Mouse (Mus musculus) monocyte, adult 2 months (primary cell): ENCODE data around the gene Cd207.

ENCODE experiments used
- DNase-seq, 2 experiments: peaks; one replicate each; pipeline ENCODE4 v3.0.0; 2022; ENCODE audit warnings: low spot score in 2 of 2, low read depth in 1 of 2

The Cd207 gene

DNA sequence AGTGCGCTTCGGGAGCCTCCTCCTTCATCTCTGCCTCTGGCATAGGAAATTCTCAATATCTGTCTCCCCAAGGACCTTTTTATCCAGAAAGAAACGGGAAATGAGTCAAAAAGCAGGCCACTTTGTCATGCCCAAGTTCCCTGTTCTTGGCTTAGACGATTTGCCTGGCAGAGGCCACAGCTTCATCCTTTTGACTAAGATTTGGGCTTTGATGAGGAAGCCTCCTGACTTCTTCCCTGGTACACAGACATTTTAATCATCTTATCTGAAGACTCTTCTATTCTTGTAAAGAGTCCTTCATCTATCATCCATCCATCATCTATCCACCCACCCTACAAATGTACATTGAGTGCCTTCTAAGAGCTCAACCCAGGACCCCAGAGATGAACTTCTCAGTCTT is at the start of gene Cd207:
TSS of gene Cd207 (minus strand) at position 101 of the 400 bp plus-strand sequence.
- no peak for DNase-seq

DNA sequence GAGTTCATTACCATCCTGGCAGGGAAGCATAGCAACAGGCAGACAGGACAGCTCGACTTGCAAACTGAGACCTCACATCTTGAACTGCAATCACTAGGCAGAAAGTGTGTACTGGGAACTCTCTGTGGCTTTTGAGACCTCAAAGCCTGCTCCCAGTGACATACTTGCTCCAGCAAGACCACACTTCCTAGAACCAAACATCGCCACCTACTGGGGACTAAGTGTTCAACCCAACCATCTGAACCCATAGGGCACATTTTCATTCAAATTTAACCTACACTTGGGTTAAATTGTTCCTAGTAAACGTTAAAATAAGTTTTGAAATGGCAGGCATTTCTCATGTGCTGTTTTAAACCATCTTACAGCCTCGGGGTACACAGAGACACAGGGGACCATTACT is 49.5 kb upstream of the Cd207 start:
- no peak for DNase-seq

DNA sequence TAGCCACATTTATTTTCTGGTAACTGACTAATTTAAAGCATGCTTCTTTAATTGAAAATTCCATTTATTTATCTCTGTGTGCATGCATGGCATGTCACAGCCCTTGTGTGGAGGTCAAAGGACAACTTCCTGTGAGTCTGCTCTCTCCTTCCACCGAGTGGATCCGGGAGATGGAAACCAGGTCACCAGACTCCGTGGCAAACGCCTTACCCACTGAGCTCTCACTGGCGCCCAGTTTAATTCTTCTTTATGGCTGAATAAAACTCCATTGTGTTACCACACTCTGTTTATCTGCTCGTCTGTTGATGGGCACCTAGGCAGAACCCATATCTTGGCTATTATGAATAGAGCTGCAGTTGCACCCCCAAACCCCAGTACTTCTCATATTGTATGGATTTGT is 44.9 kb upstream of the Cd207 start:
- no peak for DNase-seq

DNA sequence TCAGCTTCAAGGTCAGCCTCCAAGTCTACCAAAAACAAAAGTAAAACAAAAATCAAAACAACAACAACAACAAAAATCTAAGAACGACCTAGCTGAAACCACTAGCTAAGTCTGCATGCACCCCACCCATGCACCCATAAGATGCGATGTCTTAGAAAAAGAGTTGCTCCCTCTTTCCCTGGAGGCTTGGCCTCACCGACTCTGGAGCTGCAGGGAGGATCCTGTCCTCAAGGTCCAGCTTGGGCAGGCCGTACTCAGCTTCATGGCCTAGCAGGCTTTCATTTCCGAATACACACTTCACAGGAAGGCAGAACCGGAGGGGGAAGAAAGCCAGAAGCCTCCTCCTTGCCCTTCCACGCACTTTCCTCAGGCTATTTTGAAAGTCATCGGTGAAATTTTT is 39.4 kb upstream of the Cd207 start:
- no peak for DNase-seq

DNA sequence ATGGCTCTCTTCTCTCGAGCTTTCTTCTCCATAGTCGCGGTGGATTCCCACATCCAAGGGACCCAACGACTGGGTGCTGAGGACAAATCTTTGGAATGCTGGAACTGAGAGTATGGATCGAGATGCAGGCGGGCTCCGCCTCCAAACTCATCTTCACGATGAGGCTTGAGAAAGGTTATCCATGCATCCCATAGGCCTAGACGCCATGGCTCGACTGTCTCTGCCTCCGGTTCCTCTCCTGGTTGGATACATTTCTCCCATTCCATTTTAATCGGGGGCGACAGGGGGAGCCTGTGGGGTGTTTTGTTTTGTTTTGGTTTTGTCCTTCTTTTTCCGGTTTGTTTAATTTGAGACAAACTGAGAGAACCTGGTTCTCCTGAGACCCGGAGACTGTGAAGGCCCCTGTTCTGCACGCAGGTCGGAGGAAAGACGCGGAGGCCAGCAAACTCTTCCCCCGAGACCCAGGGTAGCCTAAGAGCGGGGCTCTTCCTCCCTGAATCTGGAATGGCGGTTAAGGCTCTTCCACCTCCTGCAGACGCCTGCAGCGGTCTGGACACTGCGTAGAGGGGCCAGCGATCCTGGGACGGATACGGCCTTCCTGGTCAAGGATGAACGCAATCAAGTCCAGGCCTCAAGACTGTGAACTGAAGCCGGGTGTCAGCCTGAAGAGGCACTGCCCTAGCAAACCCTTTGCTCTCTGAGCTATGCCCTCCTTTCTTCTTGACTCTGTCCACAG is 38.0 kb upstream of the Cd207 start:
- no peak for DNase-seq

DNA sequence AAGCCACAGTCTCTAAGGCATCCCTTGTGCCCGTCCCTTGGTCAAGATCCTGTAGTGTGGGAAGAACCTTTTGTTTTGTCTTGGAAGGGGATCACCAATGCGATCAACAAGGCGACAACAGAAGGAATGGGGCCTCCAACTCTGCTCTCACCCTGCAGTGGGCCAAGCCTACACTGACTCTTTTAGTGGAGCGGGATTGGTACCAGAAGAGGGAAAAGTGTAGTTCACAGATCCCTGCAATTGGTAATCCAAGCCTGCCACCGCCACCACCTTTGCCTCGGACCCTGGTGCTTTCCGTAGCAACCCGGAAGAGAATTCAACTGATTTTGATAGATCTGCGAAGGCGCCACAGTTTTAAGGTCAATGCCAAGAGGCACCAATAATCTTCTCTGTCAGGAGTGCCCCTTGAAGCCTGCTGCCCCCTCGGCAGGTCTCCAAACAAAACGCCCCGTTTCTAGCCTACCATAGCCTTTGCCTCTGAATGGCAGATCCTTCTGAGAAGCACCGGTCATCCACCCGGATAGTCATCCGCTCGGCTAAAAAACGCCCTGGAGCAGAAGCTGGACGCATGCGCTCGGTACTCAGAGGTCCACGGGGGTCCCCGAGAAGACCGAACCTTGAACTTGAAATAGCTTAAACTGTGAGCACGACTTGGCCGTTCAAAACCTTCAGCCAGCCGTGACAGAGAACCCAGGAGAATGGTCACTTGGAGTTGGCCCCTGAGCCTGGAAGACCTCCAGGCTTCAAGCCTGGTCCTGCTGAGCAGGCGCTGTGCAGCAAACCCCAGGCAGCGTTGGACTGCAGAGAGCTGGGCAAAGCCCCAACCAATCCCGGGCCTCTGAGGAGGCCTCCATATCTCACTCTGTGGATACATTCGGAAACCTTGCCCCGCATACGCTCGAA is 36.8 kb upstream of the Cd207 start:
- DNase-seq, result no peak

DNA sequence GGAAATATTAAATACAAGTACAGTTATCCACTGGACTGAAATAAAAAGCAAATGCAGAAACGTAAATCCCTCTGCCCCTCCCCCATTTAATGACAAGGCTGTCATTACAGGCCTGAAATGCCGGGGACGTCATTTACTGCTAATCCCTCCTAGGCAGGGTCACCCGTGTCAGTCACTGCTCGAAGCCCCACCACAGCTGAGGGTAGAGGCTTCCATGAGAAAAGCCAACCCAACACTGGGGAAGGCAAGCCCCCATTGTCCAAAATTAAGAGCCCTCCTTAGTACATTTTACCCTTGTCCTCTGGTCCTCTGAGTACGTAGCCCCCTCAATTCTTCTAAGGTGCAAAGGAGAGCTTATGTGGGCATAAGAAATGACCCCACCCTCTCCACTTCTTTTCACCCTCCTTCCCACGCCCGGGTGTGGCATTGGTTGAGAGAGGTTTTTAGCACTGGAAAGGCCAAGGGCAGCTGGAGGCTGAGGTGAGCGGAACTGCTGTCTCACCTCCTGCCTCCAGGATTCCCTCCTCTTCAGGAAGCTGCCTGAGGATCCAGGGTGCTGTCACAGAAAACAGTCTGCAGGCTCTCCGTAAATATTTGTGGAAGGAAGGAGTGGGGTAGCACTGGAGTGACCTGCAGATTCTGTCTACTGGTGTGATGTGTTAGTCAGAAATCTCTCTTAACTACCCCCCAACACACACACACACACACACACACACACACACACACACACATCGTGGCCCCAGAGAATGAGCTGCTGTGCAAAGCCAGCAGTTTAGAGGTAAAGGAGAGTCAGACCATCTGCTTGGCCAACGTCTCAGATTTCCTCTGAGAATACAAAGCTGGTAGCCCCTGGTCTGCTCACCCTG is 35.8 kb upstream of the Cd207 start:
- no peak for DNase-seq

DNA sequence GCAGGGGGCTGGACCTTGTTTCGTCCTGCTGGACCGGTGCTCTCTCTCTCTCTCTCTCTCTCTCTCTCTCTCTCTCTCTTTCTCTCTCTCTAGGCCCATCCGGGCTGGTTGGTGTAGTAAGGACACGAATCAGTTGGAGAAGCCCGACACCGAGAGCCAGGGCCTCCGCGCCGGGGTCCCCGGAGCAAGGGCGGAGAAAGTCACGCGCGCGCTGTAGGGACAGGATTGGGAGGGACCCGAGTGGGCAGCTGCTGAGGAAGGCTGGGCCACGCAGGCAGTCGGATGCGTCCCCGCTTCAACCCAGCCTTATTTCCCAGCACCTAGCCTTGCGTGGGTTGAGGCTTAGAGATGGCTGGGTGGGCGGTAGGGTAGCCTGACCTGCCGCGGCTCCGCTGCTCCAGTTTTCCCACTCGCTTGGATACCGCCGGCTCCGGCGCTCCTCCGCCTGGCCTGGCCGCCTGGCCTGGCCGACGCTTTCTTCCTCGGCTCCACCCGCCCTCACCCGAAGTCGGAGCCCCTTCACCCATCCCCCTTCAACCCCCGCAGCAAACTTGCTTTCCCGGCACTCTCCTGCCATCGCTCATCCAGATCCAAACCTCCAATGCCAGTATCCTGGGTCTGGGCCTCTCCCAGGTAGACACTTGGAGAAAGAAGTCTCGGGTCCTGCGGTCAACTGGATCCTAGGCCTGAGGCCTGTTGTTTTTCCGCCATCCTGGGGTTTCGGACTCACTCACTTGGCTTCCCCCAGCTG is 34.2 kb upstream of the Cd207 start:
- no peak for DNase-seq

DNA sequence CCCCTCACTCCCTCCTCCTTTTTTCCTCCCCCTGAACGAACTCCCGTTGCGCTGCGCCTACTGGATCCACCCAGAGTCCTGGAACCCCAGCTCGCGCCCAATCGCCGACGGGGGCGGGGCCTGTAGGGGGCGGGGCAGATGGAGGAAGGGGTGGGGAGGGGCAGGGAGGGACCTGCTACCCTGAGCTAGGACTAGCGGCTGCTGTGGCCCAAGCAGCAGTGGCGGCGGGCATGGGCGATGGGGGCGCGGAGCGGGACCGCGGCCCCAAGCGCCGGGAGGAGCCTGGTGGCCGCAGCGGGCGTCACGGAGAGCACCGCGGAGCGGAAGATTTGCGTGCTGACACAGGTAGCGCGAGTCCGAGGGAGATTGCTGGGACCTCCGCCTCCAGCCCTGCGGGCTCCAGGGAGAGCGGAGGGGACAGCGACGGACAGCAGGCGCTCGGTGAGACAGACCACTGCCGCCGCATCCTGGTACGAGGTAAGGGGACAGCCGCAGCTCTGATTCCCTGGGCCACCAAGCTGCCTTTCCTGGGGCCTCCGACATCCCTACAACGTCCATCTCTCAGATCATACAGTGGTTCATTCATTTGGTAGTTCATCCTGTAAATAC is 33.5 kb upstream of the Cd207 start, which contains the start of gene Vax2:
TSS of gene Vax2 (plus strand) at position 198 of the 609 bp plus-strand sequence.
- DNase-seq, result no peak

DNA sequence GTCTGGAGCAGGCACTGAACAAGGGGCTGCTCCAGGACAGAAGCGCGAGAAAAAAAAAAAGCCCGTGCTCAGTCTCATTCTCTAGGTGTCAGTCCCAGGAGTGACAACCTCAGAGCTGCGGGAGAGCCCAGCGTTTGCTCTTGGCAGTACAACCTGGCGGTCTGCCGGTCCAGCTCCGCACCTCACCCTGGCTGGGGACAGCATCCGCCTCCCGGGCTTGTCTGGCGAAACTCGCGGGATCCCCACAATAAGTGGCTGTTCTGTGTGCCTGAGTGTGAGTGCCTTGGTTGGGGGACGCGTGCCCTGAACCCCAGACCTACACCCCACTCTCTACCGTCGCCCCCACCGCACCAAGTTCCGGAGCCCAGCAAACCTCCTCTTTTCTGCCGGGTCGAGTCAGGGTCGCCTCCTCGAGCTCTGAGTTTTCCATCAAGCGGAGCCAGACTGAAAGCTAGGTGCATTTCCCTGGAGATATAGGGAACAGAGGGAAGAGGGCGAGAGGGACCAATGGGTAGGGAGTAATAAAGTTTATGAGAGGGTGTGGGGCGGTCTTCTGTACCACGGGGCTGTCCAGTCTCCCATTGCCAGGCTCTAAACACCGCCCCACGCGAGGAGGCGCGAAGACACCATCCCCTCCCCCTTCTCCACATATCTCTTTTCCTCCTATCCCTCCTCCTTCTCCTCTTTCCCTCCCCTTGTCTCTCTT is 32.9 kb upstream of the Cd207 start:
- no peak for DNase-seq

DNA sequence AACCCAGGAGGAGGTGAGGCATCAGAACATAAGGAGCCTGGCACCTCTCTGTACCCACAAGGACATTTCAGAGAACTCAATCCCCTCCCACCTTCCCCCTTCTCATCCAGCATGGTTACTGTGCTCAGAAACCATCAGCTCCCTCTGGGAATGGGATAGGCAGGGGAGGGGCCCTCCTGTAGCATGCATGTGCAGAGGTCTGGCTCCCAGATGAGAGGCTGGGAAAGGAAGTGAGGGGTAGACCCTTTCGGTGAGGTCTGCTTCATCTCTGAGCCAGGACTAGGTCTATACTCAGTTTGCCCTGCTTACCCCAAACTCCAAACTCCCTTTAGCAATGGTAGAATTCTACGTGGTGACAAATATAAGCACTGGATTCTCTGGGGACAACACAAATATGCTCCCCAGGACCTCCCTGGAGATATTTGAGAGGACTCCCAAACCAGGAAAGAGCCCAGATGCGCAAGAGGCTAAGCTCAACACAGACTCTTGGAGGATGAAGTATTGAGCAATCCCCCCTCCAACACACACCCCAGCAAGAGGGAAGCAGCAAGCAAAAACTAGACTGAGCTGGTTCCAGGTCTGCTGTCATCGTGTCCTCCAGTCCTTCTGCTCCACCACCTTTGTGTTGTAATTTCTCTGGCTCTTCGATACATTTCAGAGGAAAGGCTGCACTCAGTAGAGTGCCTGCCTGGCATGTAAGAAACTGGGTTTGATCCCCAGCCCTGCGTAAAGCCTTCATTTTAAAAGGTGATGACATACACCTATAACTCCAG is 30.3 kb upstream of the Cd207 start:
- no peak for DNase-seq

DNA sequence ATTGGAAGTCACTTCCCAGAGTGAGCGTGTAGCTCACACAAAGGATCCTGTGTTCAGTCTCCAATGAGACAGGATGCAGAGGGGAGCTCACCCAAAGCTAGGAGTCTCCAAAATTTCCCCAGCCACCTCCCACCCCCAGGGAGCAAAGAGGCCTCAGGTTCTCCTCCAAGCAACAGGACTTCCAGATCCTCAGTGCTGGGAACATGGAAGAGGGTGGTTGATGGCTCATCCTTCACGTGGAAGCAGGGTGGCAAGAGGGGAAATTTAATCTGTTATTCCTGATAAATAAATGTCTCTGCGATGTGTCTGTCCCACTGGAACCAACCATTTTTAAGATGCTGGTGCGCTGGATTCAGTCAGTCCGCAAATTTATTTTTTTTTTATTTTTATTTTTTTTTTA is 27.0 kb upstream of the Cd207 start:
- no peak for DNase-seq

DNA sequence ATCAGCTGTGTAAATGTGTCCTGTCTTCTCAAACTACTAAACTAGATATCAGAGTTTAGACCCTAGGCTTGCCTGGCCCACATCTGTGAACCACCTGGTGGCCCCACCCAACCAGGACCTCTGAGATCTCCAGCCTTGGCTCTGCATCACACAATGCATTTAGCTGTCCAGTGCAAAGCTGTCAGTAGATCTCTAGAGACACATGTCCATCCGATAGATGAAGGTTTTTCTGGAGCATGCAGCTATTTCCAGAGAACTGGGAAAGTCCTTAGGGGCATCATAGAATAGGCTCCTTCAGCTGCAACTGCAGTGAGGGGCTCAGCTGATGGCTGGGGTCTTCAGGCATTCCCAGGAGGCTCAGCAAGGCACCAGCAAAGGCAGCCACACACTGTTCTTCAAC is 26.6 kb upstream of the Cd207 start:
- no peak for DNase-seq

DNA sequence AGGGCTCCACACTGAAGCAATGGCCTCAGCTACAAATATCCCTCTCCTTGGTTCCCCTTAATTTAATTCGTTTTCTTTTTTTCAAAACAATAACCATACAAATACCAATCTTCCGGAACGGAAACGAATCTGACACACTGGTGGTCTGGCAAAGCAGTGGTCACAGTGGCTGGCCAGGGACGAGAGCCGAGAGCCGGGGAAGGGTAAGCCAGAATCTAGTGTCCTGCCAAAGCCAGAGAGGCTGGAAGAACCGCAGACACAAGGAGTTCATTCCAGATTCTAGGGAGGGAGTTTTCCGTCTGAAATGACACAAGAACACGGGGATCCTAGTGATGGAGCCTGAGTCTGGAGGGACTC is 26.0 kb upstream of the Cd207 start:
- DNase-seq, result no peak

DNA sequence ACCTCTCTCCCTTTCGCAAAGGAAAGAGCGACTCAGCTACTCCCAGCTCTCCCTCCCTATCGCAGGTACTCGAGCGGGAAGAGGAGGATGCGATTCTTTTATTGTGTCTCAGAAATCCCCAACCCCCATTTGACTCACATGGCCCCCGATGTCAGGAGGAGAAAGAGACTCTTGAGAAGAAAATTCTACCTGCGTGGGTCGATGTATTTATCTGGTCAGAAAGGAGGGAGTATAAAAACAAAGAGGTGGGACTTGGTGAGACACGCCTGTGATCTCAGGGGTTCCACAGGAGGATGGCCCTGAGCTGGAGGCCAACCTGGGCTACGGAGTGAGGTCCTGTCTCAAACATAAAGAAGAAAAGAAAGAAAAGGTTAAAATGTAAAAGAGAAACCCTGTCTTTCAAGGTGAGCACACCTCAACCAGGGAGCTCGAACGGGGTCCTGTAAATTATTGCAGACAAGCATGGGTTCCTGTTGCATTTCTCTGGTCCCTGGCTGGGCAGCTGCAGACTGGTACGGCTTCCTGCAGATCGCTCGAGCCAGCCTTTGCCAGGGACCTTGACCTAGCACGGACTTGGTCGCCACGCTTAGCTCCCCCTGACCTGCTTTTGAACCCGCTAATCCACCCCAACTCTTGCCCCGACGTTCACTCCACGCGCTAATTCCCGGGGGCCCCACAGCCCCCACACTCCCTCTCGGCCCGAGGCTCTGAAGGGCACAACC is 25.5 kb upstream of the Cd207 start:
- no peak for DNase-seq

DNA sequence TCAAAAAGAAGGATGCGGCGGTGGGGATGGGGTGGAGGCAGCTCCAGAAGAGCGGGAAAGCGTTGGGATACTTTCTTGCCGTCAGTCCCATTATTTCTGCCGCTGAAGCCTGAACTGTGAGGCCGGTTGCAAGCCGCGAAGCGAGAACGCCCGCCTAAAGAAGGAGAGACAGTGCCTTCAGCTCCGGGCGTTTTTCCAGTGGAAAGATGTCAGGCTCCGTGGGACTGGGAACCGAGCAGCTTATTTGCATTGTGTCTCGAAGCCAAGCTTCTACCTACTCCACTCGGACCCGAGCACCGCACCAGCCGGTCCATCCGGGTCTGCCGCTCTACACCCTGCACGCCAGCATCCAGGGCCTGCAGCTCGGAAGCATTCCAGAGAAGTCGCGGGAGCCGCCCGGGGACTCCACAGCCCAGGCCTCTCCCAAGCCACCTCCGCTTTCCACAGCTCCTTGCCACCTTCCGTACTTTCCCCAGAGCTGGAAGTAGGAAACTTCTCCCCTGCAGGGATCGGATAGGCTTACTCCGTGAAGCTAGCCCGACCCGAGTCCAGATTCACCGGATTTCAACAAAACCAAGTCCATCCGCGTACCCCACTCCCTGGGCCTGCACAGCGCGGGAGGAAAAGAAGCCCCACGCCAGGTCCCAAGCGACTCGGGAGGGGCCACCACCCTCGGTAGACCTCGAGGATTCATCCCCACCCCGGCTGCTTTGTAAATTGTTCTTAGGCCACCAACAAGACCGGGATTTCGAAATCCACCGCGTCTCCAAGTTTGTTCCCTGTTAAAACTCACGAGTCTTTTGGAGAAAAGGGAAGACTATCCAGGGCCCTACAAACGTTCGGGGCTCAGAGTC is 24.7 kb upstream of the Cd207 start:
- DNase-seq, result no peak

DNA sequence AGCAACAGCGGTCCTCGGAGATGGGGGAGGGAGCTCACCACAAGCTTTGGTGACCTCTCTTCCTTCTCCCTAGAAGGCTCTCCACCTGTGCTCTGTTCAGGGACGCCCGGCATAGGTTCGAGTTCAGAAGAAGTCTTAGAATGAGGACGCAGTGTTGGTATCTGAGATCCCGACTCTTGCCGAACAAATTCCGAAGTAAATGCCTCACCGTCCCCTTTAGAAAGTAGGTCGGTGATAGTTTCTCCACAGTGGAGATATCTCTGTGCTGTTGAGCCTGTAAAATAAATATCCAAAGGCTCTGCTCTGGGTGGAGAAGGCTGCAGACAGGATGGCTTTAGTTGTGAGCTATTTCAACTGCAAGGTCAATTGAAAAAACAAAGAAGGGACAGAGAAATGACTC is 23.3 kb upstream of the Cd207 start:
- no peak for DNase-seq
